Mouse (Mus musculus) megakaryocyte progenitor cell, adult 5-6 weeks (primary cell): Measurements from ENCODE around the gene Agpat1. TPM values are rescaled to one million over a fixed set of nuclear protein-coding genes. Genes with fewer than 3 reads are reported as not detected.

Source experiments
- ATAC-seq: replicated peaks from 2 replicates; pipeline ENCODE4 v1.8.0; 2016; ENCODE audit warnings: mild to moderate bottlenecking, moderate TSS enrichment, inconsistent platforms; ENCODE audit not compliant: poor library complexity
- total RNA-seq, 2 experiments: library from RNA; stranded (forward) in 1 of 2; stranded (reverse) in 1 of 2; fragments of 157-497, 149-512 nt in 1 of 2; fragments of 200-1000 nt in 1 of 2; gene quantifications; 2 replicates each; pipeline versions ENCODE4 v1.2.3 to v1.2.4; 2015 to 2017

Agpat1 gene
- total RNA-seq, 2 experiments from 2014 or later: 20.2 to 33.6 TPM

GRCm38 (mm10) chr17:34651507-34652221 is 47.6 kb downstream of the Agpat1 start:
- 0 out of 2 replicates have a peak, but pooled peaks have one; percentile 15 for ATAC-seq

GRCm38 (mm10) chr17:34652546-34652945 is 48.5 kb downstream of the Agpat1 start:
- ATAC-seq: no peak

GRCm38 (mm10) chr17:34652985-34653384 is 48.9 kb downstream of the Agpat1 start:
- no peak for ATAC-seq

GRCm38 (mm10) chr17:34653746-34654285 is 49.8 kb downstream of the Agpat1 start:
- ATAC-seq: peak; percentile 59

GRCm38 (mm10) chr17:34654392-34654791 is 50.3 kb downstream of the Agpat1 start:
- no peak for ATAC-seq

GRCm38 (mm10) chr17:34655160-34655559 is 51.1 kb downstream of the Agpat1 start:
- no peak for ATAC-seq

GRCm38 (mm10) chr17:34655581-34655991 is 51.5 kb downstream of the Agpat1 start:
- no peak for ATAC-seq

GRCm38 (mm10) chr17:34656666-34657065 is 52.6 kb downstream of the Agpat1 start:
- ATAC-seq: no peak

- no peak for ATAC-seq
Observed at GRCm38 (mm10) chr17:34657271-34657670, 53.2 kb downstream of the Agpat1 start.

GRCm38 (mm10) chr17:34658145-34658544 is 54.1 kb downstream of the Agpat1 start:
- ATAC-seq: no peak

- no peak for ATAC-seq
Observed at GRCm38 (mm10) chr17:34658591-34658990, 54.5 kb downstream of the Agpat1 start.

GRCm38 (mm10) chr17:34659181-34659896 is 55.3 kb downstream of the Agpat1 start:
- 0 out of 2 replicates have a peak, but pooled peaks have one; percentile 34 for ATAC-seq

- no peak for ATAC-seq
Observed at GRCm38 (mm10) chr17:34659897-34660214, 55.8 kb downstream of the Agpat1 start.

GRCm38 (mm10) chr17:34660259-34660820 is 56.3 kb downstream of the Agpat1 start:
- ATAC-seq: no peak

GRCm38 (mm10) chr17:34661121-34661591 is 57.1 kb downstream of the Agpat1 start:
- ATAC-seq: no peak

GRCm38 (mm10) chr17:34662468-34662867 is 58.4 kb downstream of the Agpat1 start:
- ATAC-seq: no peak

GRCm38 (mm10) chr17:34662978-34663377 is 58.9 kb downstream of the Agpat1 start:
- no peak for ATAC-seq
